Mouse (Mus musculus) forebrain, embryonic 14.5 days (tissue): Measurements from ENCODE around the gene Slc7a5. TPM values are rescaled to one million over a fixed set of nuclear protein-coding genes. Genes with fewer than 3 reads are reported as not detected.

ENCODE experiments used
- ATAC-seq: fragments of 200-750 bp; cut with Nextera tagmentation; 2 replicates; pipeline ENCODE4 v1.8.0; 2017; ENCODE audit warnings: mild to moderate bottlenecking, moderate library complexity
- DNase-seq: peaks from one replicate; pipeline ENCODE4 v3.0.0-alpha.2; 2015; ENCODE audit warnings: low spot score
- H3K27ac ChIP-seq: fragments of 300-500 bp; sonication (generic); 2 replicates; pipeline ENCODE4 v1.5.1; 2014; ENCODE audit warnings: low read depth, mild to moderate bottlenecking, control low read depth, low read length, moderate library complexity
- H3K27me3 ChIP-seq: fragments of 300-500 bp; sonication (generic); replicated peaks from 2 replicates; pipeline ENCODE4 v1.6.1; 2014; ENCODE audit warnings: low read length, control low read depth, mixed read lengths; ENCODE audit not compliant: control insufficient read depth, insufficient read depth
- H3K36me3 ChIP-seq: fragments of 300-500 bp; sonication (generic); 2 replicates; pipeline ENCODE4 v1.6.1; 2014; ENCODE audit warnings: low read length, control low read depth; ENCODE audit not compliant: control insufficient read depth, insufficient read depth
- H3K4me1 ChIP-seq: fragments of 300-500 bp; sonication (generic); 2 replicates; pipeline ENCODE4 v1.6.1; 2014; ENCODE audit warnings: antibody characterized with exemption, low read length, control low read depth; ENCODE audit not compliant: control insufficient read depth, insufficient read depth
- H3K4me2 ChIP-seq: fragments of 300-500 bp; sonication (generic); 2 replicates; pipeline ENCODE4 v1.6.1; 2014; ENCODE audit warnings: mild to moderate bottlenecking, control low read depth, low read length
- H3K4me3 ChIP-seq: fragments of 300-500 bp; sonication (generic); 2 replicates; pipeline ENCODE4 v1.5.1; 2014; ENCODE audit warnings: low read depth, low read length, control low read depth
- H3K9ac ChIP-seq: fragments of 300-500 bp; sonication (generic); 2 replicates; pipeline ENCODE4 v1.6.1; 2014; ENCODE audit warnings: mild to moderate bottlenecking, low read length, control low read depth, moderate library complexity
- H3K9me3 ChIP-seq: fragments of 300-500 bp; sonication (generic); replicated peaks from 2 replicates; pipeline ENCODE4 v1.6.1; 2016; ENCODE audit warnings: low read length, control low read depth, mixed read lengths; ENCODE audit not compliant: control insufficient read depth
- WGBS: fragments of 180-500 bp; shearing (Covaris S2); extraction: QIAGEN DNeasy Blood & Tissue Kit; methylation state at CpG from one replicate; pipeline ENCODE4 v1.1.7; 2014; 5-methylcytosine and 5-hydroxymethylcytosine counted together
- polyA plus RNA-seq: library from polyadenylated mRNA; unstranded; fragments of >200 nt; fragmentation: Nextera tagmentation; extraction: Ambion mirVana; gene quantifications from 2 replicates; pipeline ENCODE4 v1.2.1, GENCODE M21; 2014

Gene Slc7a5
- polyA plus RNA-seq, 1 experiment from 2014 or later, result 37.9 TPM

- Histone ChIP-seq H3K4me3 (no peak overlapping the region), H3K36me3 (no peaks in the 10 kb centered on the region), H3K27me3 (no peaks in the 10 kb centered on the region), H3K4me2 (no peak overlapping the region), H3K4me1 (peaks cover 14% of the 10 kb centered on the region), H3K27ac (no peak overlapping the region), H3K9me3 (no peaks in the 10 kb centered on the region), H3K9ac (no peak overlapping the region)
- DNase-seq (no peak), ATAC-seq (no peak)
- 81% methylated on average over 7 of the region's 7 CpGs for WGBS
These were observed 24.1 kb upstream of the Slc7a5 start for GRCm38 (mm10) chr8:121931571-121931970.

- DNase-seq (no peak), ATAC-seq (no peak)
- 82% methylated on average over 4 of the region's 4 CpGs for WGBS
- Histone ChIP-seq H3K36me3 (no peaks in the 10 kb centered on the region), H3K4me1 (peaks cover 6% of the 10 kb centered on the region), H3K4me2 (no peak overlapping the region), H3K9ac (no peak overlapping the region), H3K27ac (no peak overlapping the region), H3K27me3 (no peaks in the 10 kb centered on the region), H3K9me3 (no peaks in the 10 kb centered on the region), H3K4me3 (no peak overlapping the region)
These were observed 22.6 kb upstream of the Slc7a5 start for GRCm38 (mm10) chr8:121930047-121930446.

- WGBS, result 43% methylated on average over 8 of the region's 8 CpGs
These were observed 19.8 kb upstream of the Slc7a5 start for GRCm38 (mm10) chr8:121927316-121927715.

GRCm38 (mm10) chr8:121926266-121926665 lies 18.8 kb upstream of the Slc7a5 start:
- Histone ChIP-seq H3K4me2 (no peak overlapping the region), H3K9ac (no peak overlapping the region), H3K27me3 (no peaks in the 10 kb centered on the region), H3K4me1 (no peaks in the 10 kb centered on the region), H3K9me3 (no peaks in the 10 kb centered on the region), H3K27ac (no peak overlapping the region), H3K36me3 (no peaks in the 10 kb centered on the region), H3K4me3 (no peak overlapping the region)
- no peak for DNase-seq
- no peak for ATAC-seq
- WGBS, result 70% methylated on average over 8 of the region's 8 CpGs

More at GRCm38 (mm10) chr8:121927316-121927715, 19.8 kb upstream of the Slc7a5 start:
- Histone ChIP-seq H3K4me3 (no peak overlapping the region), H3K9me3 (no peaks in the 10 kb centered on the region), H3K9ac (no peak overlapping the region), H3K36me3 (no peaks in the 10 kb centered on the region), H3K27ac (no peak overlapping the region), H3K27me3 (no peaks in the 10 kb centered on the region), H3K4me1 (no peaks in the 10 kb centered on the region), H3K4me2 (no peak overlapping the region)
- peak; percentile 69 for DNase-seq
- peak; percentile 54; the same call in 1 of the 2 replicates for ATAC-seq

GRCm38 (mm10) chr8:121925624-121926023 lies 18.1 kb upstream of the Slc7a5 start:
- peak; percentile 91 for DNase-seq
- no peak overlapping the region for H3K4me3 ChIP-seq
- H3K36me3 ChIP-seq, result no peaks in the 10 kb centered on the region
- H3K27ac ChIP-seq, result no peak overlapping the region
- H3K4me2 ChIP-seq, result no peak overlapping the region
- no peaks in the 10 kb centered on the region for H3K9me3 ChIP-seq
- no peaks in the 10 kb centered on the region for H3K27me3 ChIP-seq
- H3K9ac ChIP-seq, result no peak overlapping the region
- WGBS, result 30% methylated on average over 10 of the region's 10 CpGs
- ATAC-seq, result peak; percentile 62
- H3K4me1 ChIP-seq, result no peaks in the 10 kb centered on the region

- H3K36me3 ChIP-seq, result no peaks in the 10 kb centered on the region
- no peaks in the 10 kb centered on the region for H3K4me1 ChIP-seq
- H3K9ac ChIP-seq, result no peak overlapping the region
- no peaks in the 10 kb centered on the region for H3K27me3 ChIP-seq
- H3K4me2 ChIP-seq, result no peak overlapping the region
- DNase-seq (no peak), ATAC-seq (no peak)
- H3K9me3 ChIP-seq, result no peaks in the 10 kb centered on the region
- WGBS, result 89% methylated on average over 5 of the region's 5 CpGs
- no peak overlapping the region for H3K4me3 ChIP-seq
- H3K27ac ChIP-seq, result no peak overlapping the region
These were observed 17.2 kb upstream of the Slc7a5 start for GRCm38 (mm10) chr8:121924681-121925080.

- Histone ChIP-seq H3K9ac (no peak overlapping the region), H3K36me3 (no peaks in the 10 kb centered on the region), H3K4me2 (no peak overlapping the region), H3K4me3 (no peak overlapping the region), H3K4me1 (no peaks in the 10 kb centered on the region), H3K27me3 (no peaks in the 10 kb centered on the region), H3K27ac (no peak overlapping the region; the same call in 1 of the 2 replicates), H3K9me3 (no peaks in the 10 kb centered on the region)
- 83% methylated on average over 8 of the region's 8 CpGs for WGBS
- ATAC-seq (no peak), DNase-seq (no peak)
These were observed 14.6 kb upstream of the Slc7a5 start for GRCm38 (mm10) chr8:121922101-121922500.

GRCm38 (mm10) chr8:121921582-121921981 lies 14.1 kb upstream of the Slc7a5 start:
- H3K4me2 ChIP-seq, result no peak overlapping the region
- H3K4me3 ChIP-seq, result no peak overlapping the region
- H3K4me1 ChIP-seq, result no peaks in the 10 kb centered on the region
- H3K9me3 ChIP-seq, result no peaks in the 10 kb centered on the region
- H3K27me3 ChIP-seq, result no peaks in the 10 kb centered on the region
- H3K36me3 ChIP-seq, result no peaks in the 10 kb centered on the region
- H3K27ac ChIP-seq, result no peak overlapping the region
- ATAC-seq (no peak), DNase-seq (no peak)
- WGBS, result 79% methylated on average over 8 of the region's 8 CpGs
- H3K9ac ChIP-seq, result no peak overlapping the region

- Histone ChIP-seq H3K27ac (no peak overlapping the region), H3K9ac (no peak overlapping the region), H3K4me1 (no peaks in the 10 kb centered on the region), H3K9me3 (no peaks in the 10 kb centered on the region), H3K27me3 (no peaks in the 10 kb centered on the region), H3K4me2 (no peak overlapping the region), H3K4me3 (no peak overlapping the region), H3K36me3 (no peaks in the 10 kb centered on the region)
- DNase-seq (no peak), ATAC-seq (no peak)
- WGBS, result 61% methylated on average over 3 of the region's 3 CpGs
These were observed 12.2 kb upstream of the Slc7a5 start for GRCm38 (mm10) chr8:121919731-121920130.
